Mouse (Mus musculus) layer of hippocampus, adult 9-11 months (tissue): ENCODE data around the gene Acot12.

Source experiments
- DNase-seq: peaks from one replicate; pipeline ENCODE4 v3.0.0; 2022

Acot12 gene

GRCm38 (mm10) chr13:91741280-91742047, at the start of gene Acot12:
Gene Acot12 (plus strand): TSS chr13:91741512.
- DNase-seq: no peak

DNA sequence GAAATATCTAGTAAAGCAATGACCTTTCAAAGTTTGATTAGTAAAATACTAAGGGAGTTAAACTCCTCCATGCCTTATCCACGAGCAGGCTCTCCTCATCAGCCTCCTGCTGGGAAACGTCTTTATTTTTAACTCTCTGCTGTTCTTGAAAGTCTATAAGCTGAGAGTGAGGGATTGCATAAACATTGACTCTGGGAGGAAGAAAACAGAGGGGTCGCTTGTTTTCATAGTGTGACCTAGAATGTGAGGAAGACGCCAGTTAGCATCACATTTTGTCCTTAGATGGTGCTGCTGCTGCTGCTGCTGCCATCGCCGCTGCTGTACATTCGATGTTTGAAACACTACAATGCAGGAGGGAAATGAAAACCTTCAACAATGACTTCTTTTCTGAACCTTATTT, 47.7 kb upstream of the Acot12 start:
- no peak for DNase-seq

DNA sequence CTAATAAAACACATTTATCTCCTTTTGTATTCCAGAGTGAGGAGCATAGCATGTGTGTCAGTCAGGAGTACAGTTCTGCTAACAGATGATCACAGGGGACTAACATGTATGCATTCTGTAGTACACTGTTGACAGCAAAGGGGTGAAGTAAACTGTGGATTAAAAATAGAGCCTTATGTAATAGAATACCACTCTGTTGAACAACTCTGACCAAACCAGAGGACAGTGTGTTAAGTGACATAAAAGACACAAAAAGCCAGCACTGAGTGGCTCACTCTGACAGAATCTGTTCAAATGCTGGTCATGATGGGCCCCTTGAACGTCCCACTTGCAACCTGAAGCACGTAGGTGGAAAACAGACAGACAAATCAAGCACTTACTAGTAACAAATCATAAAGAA, 45.9 kb upstream of the Acot12 start:
- DNase-seq: no peak

GRCm38 (mm10) chr13:91696109-91696645, 45.1 kb upstream of the Acot12 start:
- DNase-seq: no peak

GRCm38 (mm10) chr13:91697011-91697410, 44.3 kb upstream of the Acot12 start:
- peak; percentile 38 for DNase-seq

- no peak for DNase-seq
Observed at GRCm38 (mm10) chr13:91702337-91702736, 39.0 kb upstream of the Acot12 start.

- no peak for DNase-seq
Observed at GRCm38 (mm10) chr13:91719487-91719886, 21.8 kb upstream of the Acot12 start.

DNA sequence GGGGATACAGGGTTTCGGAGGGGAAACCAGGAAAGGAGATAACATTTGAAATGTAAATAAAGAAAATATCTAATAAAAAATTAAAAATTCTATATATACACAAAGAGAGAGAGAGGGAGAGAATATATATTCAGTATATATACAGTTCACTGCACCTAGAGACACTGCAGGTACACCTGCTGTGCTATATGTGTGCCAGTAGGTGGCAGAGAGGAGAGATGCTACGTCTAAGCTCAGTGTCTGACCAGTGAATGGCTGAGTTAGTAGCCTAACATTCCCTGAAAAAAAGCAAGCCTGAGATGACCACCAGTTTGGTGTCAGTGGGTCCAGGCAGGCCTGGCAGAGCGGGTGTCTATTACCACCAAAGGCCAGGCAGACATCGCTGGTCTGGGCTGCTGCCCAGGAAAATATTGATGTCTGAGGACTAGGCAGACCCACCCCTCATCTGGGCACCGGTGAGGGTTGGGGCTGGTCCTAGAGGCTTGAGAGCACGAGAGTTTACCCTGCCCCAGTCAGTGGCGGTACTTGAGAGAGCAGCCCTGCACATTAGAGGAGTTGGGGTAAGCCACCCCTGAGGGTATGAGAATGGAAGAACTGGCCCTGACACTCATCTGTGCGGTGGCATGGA, 18.1 kb upstream of the Acot12 start:
- no peak for DNase-seq

- no peak for DNase-seq
Observed at GRCm38 (mm10) chr13:91723736-91724119, 17.6 kb upstream of the Acot12 start.

DNA sequence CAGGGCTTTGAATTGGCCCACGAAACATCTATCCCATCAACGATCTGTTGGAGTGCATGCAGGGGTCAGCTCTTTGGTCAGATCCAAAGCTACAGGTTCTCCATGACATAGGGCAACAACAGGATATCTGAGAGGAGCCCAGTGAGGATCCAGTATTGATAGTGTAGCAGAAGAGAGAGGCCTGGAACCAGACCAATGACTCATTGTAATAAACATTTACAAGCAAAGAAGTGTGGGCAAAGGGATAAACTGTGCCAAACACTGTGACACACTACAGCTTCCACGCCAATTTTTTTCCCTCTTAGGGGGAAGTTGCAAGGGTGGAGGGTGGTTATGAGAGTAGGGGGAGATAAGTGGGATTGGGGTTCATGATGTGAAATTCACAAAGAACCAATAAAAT, 17.1 kb upstream of the Acot12 start:
- no peak for DNase-seq

GRCm38 (mm10) chr13:91725130-91725529, 16.2 kb upstream of the Acot12 start:
- DNase-seq: no peak

GRCm38 (mm10) chr13:91727899-91728298, 13.4 kb upstream of the Acot12 start:
- DNase-seq: no peak

DNA sequence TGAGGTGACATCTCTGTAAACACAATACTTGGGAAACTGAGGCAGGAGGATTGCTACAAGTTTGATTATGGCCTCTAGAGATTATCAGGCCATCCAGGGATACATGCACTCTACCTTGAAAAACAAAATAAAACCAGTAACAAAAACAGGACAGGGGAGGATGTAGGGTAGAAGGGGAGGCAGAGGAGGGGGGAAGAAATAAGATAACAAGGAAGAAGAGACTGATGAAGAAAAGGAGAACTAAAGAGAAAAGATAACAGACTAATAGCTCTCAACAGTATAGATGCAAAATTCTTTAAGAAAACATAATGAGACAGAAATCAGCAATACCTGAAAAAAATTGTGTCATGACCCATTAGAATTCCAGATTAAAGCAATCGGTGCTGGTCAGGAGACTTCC, 4.1 kb upstream of the Acot12 start:
- DNase-seq: no peak

- DNase-seq: no peak
Observed at GRCm38 (mm10) chr13:91740851-91741250, 461 bp upstream of the Acot12 start.

DNA sequence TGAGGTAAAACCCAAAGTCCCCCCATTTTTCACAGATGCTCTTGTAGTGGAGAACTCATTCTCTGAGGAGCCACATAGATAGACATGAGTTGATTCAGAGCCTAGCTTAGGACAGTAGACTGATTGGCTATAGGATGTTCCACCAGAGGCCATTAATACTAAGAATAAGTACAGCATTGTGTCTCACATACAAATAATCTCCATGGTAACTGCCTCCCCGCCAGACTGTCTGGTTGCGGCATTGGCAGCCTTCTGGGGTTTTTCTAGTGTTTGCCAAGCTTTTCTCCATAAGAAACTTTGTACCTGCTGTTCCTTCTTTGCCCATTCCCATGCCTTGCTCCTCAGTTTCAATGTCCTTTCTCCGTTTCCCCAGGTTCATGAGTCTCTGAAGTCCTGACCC, 1.9 kb downstream of the Acot12 start:
- DNase-seq: peak; percentile 31

GRCm38 (mm10) chr13:91746470-91746869, 5.2 kb downstream of the Acot12 start:
- no peak for DNase-seq

- DNase-seq: no peak
Observed at GRCm38 (mm10) chr13:91748401-91748800, 7.1 kb downstream of the Acot12 start.

- DNase-seq: no peak
Observed at GRCm38 (mm10) chr13:91749981-91750380, 8.7 kb downstream of the Acot12 start.

- no peak for DNase-seq
Observed at GRCm38 (mm10) chr13:91753724-91754123, 12.4 kb downstream of the Acot12 start.

GRCm38 (mm10) chr13:91754762-91755161, 13.4 kb downstream of the Acot12 start:
- DNase-seq: no peak

DNA sequence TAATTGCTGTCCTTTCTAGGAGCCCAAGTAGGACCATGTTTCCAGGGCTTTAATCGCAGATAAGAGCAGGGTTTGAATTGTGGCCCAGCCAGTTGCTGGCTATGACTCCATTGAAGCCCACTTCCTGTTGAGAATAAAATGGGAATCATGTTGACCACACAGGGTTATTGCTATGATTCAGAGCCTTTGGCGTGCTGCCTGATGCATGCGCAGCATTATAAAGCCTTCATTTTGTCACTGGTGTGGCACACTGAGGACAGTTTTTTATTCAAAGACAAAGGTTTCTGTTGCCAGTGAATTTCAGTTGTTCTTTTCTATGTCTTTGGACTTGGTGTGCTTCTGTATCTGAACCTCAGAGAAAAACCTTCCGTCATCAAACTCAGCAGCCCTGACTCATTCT, 14.9 kb downstream of the Acot12 start:
- DNase-seq: no peak

GRCm38 (mm10) chr13:91758316-91759048, 17.2 kb downstream of the Acot12 start:
- no peak for DNase-seq

GRCm38 (mm10) chr13:91759791-91760190, 18.5 kb downstream of the Acot12 start:
- no peak for DNase-seq
